Mouse (Mus musculus) left cerebral cortex, adult 18-20 months (tissue): ENCODE measurements at regions not wholly inside any gene's neighbourhood (a gene's known extent, or its start where the extent isn't known, plus 50 kb on each side); places are given as distances from the start of the nearest gene placed in this dataset.
"Not testable (repeated sequence)": the region's sequence is repeated elsewhere in the genome, so short reads cannot be mapped to it uniquely, and the experiment has no call there.

Experiments used
- DNase-seq, 2 experiments: peaks; one replicate each; pipeline ENCODE4 v3.0.0; 2021 to 2022; ENCODE audit warnings: low spot score in 2 of 2, mixed read lengths in 1 of 2

DNA sequence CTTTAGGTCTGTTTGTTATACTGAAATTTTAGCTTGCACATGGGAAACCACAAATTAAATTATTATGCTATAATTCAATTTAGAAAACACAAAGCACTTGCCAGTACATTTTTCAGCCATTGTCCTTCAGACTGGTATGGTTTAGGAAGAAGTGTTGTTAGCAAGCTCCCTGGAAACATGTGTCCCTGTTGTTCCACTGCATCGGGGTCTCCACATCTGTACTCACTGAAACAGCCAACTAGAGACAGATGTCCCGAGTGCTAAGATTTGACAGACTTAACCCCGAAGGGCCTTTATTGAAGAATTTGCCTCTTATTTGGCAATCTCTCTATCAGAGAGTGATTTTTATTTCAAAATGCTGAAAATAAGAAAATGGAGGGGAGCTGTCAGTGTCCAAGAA, 362.6 kb downstream of the Rfpl4b start:
- no peak for DNase-seq

DNA sequence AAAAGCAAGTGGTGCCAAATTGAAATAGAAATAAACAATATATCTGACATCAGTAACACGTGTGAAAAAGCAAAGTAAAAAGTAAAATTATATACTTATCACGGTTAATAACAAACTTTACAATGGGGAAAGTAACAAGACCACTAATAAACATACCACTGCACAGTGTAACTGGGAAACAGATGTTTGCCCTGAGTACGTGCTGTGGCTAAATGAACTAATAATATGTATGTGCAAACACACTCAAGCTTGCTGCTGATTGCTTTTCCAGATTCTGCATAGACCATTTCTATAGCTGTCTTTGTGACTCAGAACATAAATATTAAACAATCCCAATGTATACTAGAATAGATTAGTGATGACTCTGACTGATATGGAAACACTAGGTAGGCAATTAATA, 363.2 kb downstream of the Rfpl4b start:
- DNase-seq: no peak

DNA sequence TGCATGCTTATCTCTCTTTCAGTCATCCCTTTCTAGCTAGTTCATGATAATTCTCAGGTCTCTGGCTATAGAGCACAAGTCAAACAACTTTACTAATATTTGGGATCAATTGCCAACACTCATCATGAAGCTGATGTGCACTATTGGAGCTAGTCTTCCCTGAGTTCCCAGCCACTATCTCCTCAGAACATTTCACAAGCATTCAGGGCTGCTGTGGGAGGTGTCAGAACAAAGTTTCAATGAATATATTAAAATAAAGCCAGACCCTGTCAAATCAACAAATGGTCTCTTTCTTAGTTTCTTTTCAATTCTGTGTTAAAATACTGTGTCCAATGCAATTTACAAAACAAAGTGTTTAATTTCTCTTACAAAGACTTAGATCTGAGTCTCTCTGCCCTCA, 364.8 kb downstream of the Rfpl4b start:
- DNase-seq: no peak

DNA sequence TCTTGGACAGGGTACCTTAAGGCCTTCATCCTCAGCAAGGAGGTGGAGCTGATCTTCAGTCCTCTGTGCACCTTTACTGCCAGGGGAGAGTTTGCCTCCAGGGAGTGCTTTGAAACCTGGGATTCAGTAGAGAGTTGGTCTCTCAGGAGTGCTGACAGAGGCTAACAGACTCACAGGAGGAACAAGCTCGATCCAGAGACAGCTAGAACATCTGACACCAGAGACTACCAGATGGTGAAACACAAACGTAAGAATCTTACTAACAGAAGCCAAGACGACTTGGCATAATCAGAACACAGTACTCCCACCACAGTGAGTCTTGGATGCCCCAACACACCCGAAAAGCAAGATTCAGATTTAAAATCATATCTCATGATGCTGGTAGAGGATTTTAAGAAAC, 372.3 kb downstream of the Rfpl4b start:
- DNase-seq: peak in 1 of 2 experiments; percentile 2

DNA sequence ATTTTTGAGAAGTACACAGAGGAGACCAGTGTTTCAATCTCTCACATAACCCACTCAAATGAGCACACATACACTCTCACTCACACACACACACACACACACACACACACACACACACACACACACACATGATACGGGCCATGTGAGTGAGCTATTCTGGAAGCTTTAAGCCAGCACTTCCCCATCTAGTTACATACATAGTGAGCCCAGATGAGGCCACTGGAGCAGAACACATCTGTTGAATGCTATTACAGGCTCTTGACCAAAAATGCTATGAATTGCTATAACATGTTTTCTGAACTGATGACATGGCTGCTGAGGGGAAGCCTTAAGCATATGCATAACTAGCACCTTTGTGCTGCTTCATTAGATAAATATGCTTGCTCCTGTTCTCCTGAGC, 373.9 kb downstream of the Rfpl4b start:
- no peak for DNase-seq

DNA sequence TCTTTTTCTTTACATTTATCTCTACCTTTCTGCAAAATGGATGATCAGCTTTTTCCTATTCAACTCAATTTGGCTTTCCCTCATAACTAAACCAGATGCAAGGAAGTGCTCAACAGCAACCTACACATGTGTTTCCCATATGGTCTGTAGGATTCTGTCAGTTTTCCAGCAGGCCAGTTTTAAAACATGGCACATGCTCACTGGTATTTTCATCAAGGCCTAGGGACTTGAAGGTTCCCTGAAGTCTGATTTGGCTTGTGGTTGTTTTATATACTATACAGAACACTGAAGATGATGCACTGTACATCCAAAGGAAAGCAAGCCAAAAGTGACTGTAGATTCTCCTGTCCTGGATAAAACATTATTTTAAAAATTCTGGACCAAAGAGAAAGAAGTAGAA, 374.3 kb downstream of the Rfpl4b start:
- peak; percentile 30 to 33 for DNase-seq

DNA sequence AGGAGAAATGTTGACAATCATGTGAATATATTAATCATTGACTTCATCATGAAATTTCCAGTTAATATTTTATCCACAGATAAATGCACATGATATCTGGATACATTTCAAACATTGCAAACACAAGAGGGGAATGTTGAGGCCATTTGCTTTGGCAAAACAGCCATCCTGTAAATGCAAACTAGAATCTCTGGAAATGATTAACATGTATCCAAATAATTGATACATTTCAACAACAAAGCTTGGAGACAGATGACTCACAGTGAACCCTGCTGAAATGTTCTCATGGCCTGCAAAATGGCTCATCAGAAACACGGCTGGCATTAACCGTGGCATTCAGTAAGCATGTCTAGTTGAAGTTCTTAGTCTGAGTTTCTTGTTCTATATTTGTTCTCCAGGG, 382.3 kb downstream of the Rfpl4b start:
- no peak for DNase-seq

DNA sequence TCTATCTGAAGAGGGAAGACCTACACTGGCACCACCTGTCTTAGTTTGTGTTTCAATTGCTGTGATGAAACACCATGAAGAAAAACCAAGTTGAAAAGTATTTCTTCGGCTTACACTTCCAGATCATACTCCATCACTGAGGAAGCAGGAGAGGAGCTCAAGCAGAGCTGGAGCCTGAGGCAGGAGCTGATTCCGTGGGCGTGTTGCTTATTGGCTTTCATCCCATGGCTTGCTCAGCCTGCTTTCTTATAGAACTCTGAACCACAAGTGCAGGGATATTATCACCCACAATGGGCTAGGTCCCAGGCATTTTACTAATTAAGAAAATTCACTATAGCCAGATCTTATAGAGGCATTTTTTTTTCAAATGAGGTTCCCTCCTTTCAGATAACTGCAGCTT, 384.7 kb downstream of the Rfpl4b start:
- DNase-seq: peak; percentile 11 to 20

DNA sequence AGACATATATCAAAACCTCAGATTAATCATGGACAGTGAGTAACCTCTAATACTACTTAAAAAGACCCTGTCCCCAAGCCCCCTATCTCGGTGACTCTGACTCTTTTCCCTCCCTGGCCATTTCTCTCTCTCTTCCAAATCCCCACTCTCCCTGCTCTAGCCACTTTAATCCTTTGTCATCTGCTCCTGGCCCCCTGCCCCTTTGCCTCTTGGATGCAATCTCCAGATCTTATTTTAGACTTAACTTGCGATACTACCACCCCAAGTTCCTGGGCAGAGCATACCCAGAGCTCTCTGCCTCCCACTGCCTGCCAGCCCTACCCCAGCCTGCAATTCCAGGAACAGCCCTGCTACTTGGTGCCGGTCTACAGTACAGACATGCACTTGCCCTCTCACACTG, 400.0 kb downstream of the Rfpl4b start:
- DNase-seq: no peak

DNA sequence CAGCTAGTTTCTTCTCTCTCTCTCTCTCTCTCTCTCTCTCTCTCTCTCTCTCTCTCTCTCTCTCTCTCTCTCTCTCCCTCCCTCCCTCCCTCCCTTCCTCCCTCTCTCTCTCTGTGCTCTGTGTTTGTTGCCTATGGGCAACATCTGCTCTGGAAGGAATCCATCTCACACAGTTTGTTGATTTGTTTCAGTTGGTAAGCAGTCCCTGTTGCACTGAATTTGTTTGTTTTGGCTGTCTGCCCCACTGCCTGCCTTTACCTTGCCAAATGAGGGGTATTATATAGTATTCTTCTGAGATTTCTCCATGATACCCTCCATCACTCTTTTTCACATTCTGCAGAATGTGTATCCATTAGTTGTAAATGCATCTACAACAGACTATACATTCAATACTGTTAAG, 401.8 kb downstream of the Rfpl4b start:
- DNase-seq: no peak

DNA sequence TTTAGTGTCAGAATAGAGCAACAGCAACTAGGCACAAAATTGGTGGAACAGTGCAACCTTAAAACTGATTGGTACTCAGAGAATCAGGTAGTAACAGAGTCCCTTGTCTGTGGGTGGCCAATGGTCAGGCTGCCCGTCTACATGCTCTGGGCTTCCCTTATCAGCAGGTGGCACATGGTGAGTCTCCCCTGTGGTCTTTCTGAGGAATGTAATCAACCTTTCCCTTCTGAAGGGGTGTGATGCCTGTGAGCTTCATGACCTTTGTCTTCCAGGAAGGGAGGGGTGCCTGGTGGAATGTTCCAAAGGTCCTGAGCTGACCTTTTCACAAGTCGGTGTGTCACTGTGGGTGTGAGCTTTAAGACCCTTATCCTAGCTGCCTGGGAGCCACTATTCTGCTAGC, 438.4 kb downstream of the Rfpl4b start:
- DNase-seq: no peak

DNA sequence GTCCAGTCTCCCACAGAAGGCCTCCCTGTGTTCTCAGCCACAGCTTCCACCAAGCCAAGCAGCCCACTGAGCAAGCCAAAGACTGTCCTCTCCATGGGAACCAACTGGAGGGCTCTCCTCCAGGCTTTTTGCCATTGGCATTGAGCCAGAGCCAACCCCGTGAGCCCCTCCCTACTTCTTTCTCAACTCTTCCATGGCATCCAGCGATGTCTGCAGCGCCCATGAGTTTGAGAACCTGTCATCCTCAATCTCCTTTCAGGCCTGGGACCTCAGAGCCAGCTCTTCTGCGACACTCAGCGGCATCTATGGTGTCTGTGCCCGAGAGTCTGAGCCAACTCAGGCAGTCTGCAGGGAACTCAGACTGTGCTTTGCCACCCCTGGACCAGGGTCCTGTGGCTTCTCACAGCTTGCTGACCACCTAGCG, 439.7 kb downstream of the Rfpl4b start:
- no peak for DNase-seq

DNA sequence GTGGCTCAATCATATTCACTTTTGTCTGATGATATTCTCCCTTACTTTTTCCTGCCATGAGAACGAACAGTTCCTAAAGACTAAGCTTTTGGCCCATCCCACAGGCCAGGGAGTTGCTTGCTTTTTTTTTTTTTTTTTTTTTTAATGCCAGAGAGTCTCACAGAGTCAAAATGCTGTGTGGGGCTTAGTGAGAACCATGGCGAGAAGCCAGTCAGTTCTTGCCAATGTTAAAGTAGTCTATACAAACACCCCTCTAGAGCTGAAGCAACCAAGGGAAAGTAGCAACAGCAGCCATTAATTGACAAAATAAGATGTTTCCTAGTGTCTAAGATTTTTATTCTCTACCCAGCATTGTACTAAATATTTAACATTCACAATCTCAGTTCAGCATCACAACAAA, 441.2 kb downstream of the Rfpl4b start:
- no peak for DNase-seq

DNA sequence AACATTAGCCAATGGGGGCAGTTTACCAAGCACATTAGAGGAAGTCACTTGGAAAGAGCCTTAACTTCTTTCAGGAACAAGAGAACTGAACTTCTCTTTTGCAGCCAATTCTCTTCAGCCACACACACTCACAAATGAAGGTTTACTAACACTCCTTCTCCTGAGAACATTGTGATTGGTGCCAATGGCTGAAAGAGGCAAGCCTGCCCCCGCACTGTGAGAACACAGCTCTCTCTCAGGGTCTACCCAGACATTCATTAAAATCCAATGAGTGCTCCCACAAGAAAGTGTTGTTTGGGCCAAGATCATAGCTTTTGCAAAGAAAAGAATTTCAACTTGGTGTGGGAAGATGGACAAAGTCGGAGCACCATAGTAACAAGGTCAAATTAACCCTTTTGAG, 454.8 kb downstream of the Rfpl4b start:
- no peak for DNase-seq

DNA sequence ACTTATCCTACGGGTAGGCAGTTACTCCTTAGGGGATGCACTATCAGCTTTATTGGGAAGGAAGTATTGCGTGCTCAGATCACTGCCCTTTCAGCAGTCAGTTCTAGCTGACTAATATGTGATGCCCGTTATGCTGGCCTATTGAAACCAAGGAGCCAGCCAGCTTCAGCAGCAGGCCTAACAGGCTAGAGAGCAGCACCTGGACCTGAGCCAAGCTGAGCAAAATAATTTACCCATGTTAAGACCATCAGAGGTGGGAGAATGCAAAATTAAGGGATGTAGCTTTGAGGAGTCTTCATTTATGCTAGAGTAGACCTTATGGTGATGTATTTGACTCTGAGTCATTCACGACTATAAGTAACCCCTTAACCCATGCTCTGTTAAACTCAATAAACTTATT, 456.7 kb downstream of the Rfpl4b start:
- DNase-seq: no peak

DNA sequence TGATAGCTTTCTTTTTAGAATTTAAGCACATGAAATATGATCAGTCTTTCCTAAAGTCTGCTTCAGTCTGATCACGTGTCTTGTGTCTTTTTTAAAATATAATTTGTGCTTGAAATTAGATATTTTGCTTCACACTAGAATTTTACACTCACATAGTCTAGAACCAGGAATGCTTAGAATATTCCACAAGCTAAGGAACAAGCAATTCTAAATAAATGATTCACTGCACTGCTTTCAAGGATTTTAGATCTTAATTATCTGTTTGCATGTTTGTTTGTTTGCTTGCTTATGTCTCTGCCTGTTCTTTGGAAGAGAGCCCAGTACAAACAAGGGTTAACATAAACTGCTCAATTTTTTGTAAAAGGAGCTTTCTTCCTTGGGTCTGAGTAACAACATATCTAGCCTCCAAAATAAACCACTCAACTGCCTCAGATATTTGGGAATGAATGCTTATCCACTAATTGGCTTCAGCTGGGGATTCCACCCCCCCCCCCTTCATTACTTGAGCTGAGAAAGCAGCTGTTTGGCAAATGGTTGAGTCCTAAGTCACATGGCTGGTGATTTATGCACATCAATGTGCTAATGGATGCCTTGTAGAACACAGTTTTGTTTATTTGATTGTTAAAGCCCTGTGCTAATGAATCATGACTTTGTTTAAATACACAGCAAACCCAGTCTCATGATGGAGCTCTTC, 463.9 kb downstream of the Rfpl4b start:
- DNase-seq: no peak

DNA sequence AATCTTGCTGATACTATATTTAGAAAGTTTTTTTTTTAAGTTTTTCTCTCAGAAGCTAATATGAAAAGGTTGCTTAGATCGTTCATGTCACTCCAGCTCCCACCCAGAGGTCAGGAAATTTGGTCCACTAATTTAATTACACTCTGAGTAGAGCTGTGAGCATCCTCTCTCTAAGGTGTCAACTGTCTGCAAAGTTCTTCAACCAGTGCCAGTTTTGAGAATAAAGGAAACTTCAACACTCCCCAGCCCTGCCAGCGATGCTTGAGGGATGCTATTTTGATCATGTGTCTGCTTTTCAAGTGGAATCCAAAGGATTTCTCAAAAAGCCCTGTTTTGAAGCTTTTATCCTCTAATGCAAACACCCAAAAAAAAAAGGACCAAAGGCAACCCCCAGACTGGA, 467.6 kb downstream of the Rfpl4b start:
- no peak for DNase-seq

DNA sequence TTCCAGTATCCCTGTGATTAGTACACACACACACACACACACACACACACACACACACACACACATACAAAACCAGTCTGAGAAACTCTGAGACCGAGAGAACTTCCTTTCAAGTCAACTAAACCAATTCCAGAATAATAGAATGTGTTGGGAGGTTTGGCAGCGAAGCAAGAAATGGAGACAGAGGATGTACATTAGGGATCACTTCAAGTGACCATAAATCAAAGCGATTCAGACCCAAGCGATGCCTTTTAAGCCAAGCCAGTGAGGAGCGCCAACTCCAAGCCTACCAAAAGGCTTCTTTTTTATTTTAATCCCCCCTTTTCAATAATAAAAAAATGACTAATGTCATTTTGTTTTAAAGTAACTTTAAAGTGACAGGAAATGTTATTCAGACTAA, 468.1 kb downstream of the Rfpl4b start:
- no peak for DNase-seq

DNA sequence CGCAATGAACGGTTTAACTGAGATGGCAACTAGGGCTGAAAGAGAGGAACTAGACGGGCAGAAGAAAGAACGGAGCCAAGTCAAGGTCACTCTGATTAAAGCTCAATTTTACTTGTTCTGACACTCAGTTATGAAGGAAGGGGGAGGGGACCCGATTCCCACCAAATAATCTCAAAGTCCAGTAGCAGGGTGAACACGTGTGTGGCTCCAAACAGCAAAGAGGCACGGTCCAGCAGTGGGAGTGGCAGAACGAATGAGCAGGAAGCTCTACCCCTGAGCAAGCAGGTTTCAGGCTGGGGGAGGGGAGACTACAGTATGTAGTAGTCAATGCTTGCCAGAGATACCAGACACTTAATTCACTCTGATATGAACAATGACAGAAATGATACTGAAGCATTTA, 474.6 kb downstream of the Rfpl4b start:
- not testable (repeated sequence) for DNase-seq

DNA sequence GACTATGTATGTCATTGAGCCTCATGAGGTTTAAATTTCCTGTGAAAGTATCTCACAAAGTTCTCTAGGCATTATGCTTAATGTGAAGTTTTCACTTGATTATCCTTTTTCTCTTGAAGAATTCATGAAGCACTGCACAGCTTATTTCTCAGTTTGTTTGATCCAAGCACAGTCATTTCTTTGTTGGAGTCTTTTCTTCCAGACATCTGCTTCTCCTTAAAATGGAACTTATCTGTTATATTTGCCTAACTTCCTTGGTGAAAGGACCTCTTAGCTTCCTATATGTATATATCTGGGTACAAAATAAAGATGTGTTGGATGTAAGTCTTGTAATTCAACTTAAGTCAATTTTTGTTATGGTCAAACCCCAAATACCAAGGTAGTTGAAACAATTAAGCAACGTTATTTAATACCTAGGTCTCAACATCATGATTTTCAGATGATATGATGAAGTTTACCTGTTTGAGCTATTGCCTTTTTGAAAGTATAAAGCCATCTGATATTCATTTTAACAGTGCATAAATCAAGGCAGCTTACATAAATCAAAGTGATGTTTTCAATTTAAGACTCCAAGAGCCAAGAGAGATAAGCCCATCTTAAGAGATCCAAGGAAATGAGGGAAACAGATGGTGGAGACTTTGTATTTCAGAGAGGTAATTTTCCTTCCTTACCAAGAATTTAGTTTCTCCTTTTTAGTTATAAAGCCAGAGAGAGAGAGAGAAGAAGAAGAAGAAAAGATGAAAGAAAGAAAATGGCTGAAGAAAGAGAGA, 481.0 kb downstream of the Rfpl4b start:
- no peak for DNase-seq

DNA sequence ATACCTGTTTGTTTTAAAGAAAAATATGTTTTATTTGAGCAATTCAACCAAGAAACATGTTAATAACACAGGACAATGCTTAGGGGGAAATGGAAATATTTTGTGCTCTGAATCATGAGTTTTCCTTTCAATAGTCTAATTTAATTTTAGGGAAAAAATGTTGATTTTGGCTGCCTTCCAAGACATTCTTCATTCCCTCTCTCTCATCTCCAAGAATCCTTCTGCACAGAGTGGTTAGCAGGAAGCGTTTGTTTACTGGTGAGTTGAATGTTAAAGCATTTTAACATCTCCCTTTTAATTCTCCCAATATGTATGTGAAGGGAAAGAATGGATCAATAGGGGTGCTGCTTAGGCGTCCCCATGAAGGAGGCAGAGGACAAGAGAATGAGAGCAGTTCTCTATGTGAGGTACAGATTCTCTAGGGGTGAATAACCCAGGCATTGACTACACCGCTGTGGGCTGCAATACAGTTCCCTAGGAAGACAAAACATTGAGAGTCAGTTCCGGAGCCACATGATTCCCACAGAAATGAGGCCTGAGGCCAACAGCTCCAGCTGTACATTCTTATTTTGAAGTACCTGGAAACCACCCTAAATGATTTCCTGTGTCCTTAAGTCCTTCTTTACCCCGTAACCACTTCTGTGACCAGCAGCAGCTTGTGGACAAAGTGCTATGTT, 512.7 kb downstream of the Rfpl4b start:
- no peak for DNase-seq

DNA sequence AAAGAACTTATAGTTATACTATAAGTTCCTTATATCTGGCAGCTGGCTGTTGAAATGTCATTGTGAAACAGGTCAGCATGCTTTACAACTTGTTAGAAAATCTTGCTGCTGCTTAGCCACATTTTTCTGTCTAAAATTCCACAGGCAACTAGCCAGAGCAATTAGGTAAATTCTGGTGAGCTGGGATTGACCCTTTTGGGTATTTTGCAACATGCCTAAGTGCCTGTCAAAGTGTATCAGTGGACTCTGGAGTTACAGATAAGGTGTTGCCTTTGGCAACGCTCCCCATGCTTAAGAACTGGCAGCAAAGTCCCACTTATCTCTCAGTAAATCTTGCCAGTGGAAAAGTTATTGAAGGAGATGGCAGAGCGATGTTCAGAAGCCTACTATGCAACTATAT, 525.9 kb downstream of the Rfpl4b start:
- no peak for DNase-seq
